Mouse (Mus musculus): Measurements from ENCODE around the gene Abca8b. TPM values are rescaled to one million over a fixed set of nuclear protein-coding genes. Genes with fewer than 3 reads are reported as not detected.

Abca8b gene
- polyA plus RNA-seq, 1 experiment from 2014 or later, result 1.7 TPM

GRCm38 (mm10) chr11:109889595-109889994 is 106.0 kb downstream of the Abca8b start:
- ATAC-seq (ENCODE audit: low FRiP score), result no peak
- H3K4me1 ChIP-seq (replicated peaks; ENCODE audit: control insufficient read depth, insufficient read depth, low read length), result no peaks in the 10 kb centered on the region
- H3K9me3 ChIP-seq (ENCODE audit: control insufficient read depth, low read length), result no peaks in the 10 kb centered on the region
- no peaks in the 10 kb centered on the region for H3K27me3 ChIP-seq (ENCODE audit: control insufficient read depth, insufficient read depth, low read length)
- no peak for DNase-seq (ENCODE audit: low spot score)
- no peak overlapping the region for H3K4me3 ChIP-seq (replicated peaks; ENCODE audit: low read length)
- H3K9ac ChIP-seq, result no peak overlapping the region
- no peak overlapping the region for H3K4me2 ChIP-seq (replicated peaks)
- 94% methylated on average over 4 of the region's 4 CpGs for WGBS
- H3K36me3 ChIP-seq (replicated peaks; ENCODE audit: control insufficient read depth, insufficient read depth), result no peaks in the 10 kb centered on the region
- no peak overlapping the region for H3K27ac ChIP-seq

- Histone ChIP-seq H3K36me3 (replicated peaks; ENCODE audit: control insufficient read depth, insufficient read depth) (no peaks in the 10 kb centered on the region), H3K4me3 (replicated peaks; ENCODE audit: low read length) (no peak overlapping the region), H3K27ac (no peak overlapping the region), H3K9ac (no peak overlapping the region), H3K9me3 (ENCODE audit: control insufficient read depth, low read length) (no peaks in the 10 kb centered on the region), H3K27me3 (ENCODE audit: control insufficient read depth, insufficient read depth, low read length) (no peaks in the 10 kb centered on the region), H3K4me1 (replicated peaks; ENCODE audit: control insufficient read depth, insufficient read depth, low read length) (no peaks in the 10 kb centered on the region), H3K4me2 (replicated peaks) (no peak overlapping the region)
- no peak for ATAC-seq (ENCODE audit: low FRiP score)
- no peak for DNase-seq (ENCODE audit: low spot score)
- 90% methylated on average over 4 of the region's 4 CpGs for WGBS
Measured at GRCm38 (mm10) chr11:109886757-109887156, 108.9 kb downstream of the Abca8b start.

- 92% methylated on average over 3 of the region's 3 CpGs for WGBS
- no peaks in the 10 kb centered on the region for H3K9me3 ChIP-seq (ENCODE audit: control insufficient read depth, low read length)
- DNase-seq (ENCODE audit: low spot score) (no peak), ATAC-seq (ENCODE audit: low FRiP score) (no peak)
- no peak overlapping the region for H3K4me2 ChIP-seq (replicated peaks)
- H3K4me1 ChIP-seq (replicated peaks; ENCODE audit: control insufficient read depth, insufficient read depth, low read length), result no peaks in the 10 kb centered on the region
- no peaks in the 10 kb centered on the region for H3K27me3 ChIP-seq (ENCODE audit: control insufficient read depth, insufficient read depth, low read length)
- no peak overlapping the region for H3K4me3 ChIP-seq (replicated peaks; ENCODE audit: low read length)
- H3K9ac ChIP-seq, result no peak overlapping the region
- no peaks in the 10 kb centered on the region for H3K36me3 ChIP-seq (replicated peaks; ENCODE audit: control insufficient read depth, insufficient read depth)
- no peak overlapping the region for H3K27ac ChIP-seq
Measured at GRCm38 (mm10) chr11:109885521-109885920, 110.1 kb downstream of the Abca8b start.

GRCm38 (mm10) chr11:109884801-109885200 is 110.8 kb downstream of the Abca8b start:
- Histone ChIP-seq H3K4me3 (replicated peaks; ENCODE audit: low read length) (no peak overlapping the region), H3K4me1 (replicated peaks; ENCODE audit: control insufficient read depth, insufficient read depth, low read length) (no peaks in the 10 kb centered on the region), H3K27ac (no peak overlapping the region), H3K9ac (no peak overlapping the region), H3K27me3 (ENCODE audit: control insufficient read depth, insufficient read depth, low read length) (no peaks in the 10 kb centered on the region), H3K4me2 (replicated peaks) (no peak overlapping the region), H3K9me3 (ENCODE audit: control insufficient read depth, low read length) (no peaks in the 10 kb centered on the region), H3K36me3 (replicated peaks; ENCODE audit: control insufficient read depth, insufficient read depth) (no peaks in the 10 kb centered on the region)
- ATAC-seq (ENCODE audit: low FRiP score) (no peak), DNase-seq (ENCODE audit: low spot score) (no peak)
- WGBS, result 80% methylated on average over 4 of the region's 4 CpGs

GRCm38 (mm10) chr11:109884126-109884525 is 111.5 kb downstream of the Abca8b start:
- DNase-seq (ENCODE audit: low spot score) (no peak), ATAC-seq (ENCODE audit: low FRiP score) (no peak)
- WGBS, result 60% methylated on average over 3 of the region's 3 CpGs
- Histone ChIP-seq H3K36me3 (replicated peaks; ENCODE audit: control insufficient read depth, insufficient read depth) (no peaks in the 10 kb centered on the region), H3K4me2 (replicated peaks) (no peak overlapping the region), H3K9ac (no peak overlapping the region), H3K4me1 (replicated peaks; ENCODE audit: control insufficient read depth, insufficient read depth, low read length) (no peaks in the 10 kb centered on the region), H3K27ac (no peak overlapping the region), H3K9me3 (ENCODE audit: control insufficient read depth, low read length) (no peaks in the 10 kb centered on the region), H3K27me3 (ENCODE audit: control insufficient read depth, insufficient read depth, low read length) (no peaks in the 10 kb centered on the region), H3K4me3 (replicated peaks; ENCODE audit: low read length) (no peak overlapping the region)

Other genes with a start within 250 kb of the Abca8b start
- not detected in 2 replicates for gene 1700012B07Rik, start 167.8 kb downstream of the Abca8b start, polyA plus RNA-seq (2014; fragmentation: Nextera tagmentation; extraction: Ambion mirVana)
- gene Abca8a, start 100.1 kb upstream of the Abca8b start, polyA plus RNA-seq (2014; fragmentation: Nextera tagmentation; extraction: Ambion mirVana), result 0.54 and 0.90 TPM in 2 replicates
- 5.2 and 5.6 TPM in 2 replicates for gene Abca9, start 172.4 kb upstream of the Abca8b start, polyA plus RNA-seq (2014; fragmentation: Nextera tagmentation; extraction: Ambion mirVana)